Mouse (Mus musculus) lung, adult 2 months (tissue): ENCODE results near the gene Gm45213.

Experiments
- CTCF ChIP-seq: fragments of 200-500 bp; IDR thresholded peaks from 2 replicates; pipeline ENCODE4 v1.5.1; 2011; ENCODE audit warnings: mild to moderate bottlenecking, low read length, control low read depth; ENCODE audit not compliant: insufficient read depth
- POLR2A ChIP-seq: fragments of 200-500 bp; IDR thresholded peaks from 2 replicates; pipeline ENCODE4 v1.6.1; 2011; ENCODE audit warnings: low read depth, mild to moderate bottlenecking, control low read depth, low read length, borderline replicate concordance; ENCODE audit errors: extremely low read depth

GRCm38 (mm10) chr7:66088077-66088476 is 44.7 kb downstream of the Gm45213 start:
- TF ChIP-seq CTCF (no peak), POLR2A (no peak)
